Comparison of ENCODE assay signal across 8 mouse cellular contexts in the genomic region with DNA sequence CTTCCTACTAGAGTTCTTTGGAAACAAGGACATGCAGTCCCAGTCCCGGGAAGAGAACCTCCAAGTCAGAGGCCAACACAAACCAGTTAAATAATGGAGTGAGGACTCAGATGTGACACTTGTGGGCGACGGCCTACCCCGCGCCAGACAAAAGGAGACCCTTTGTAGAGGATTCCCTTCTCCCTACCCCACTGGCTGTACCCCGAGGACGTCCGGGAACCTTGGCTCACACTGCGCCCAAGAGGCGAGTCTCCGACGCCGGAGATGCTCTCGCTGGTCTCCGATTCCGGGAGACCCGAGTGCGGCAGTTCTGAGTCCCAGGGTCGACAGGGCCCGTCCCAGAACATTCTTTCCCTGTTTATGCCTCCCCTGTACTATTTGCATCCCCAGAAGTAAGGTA. TPM values are rescaled to one million over a fixed set of nuclear protein-coding genes. Genes with fewer than 3 reads are reported as not detected.
DNase-seq lines count a peak whose midpoint lies in the region; ATAC-seq and TF ChIP-seq lines count a peak whose summit lies in the region.

No protein-coding gene starts in this region.

- TF ChIP-seq POLR2A in spleen, adult 2 months (IDR thresholded peaks at IDR 0.05; ENCODE audit: low read depth, low read length), result no peak
- no peak for TF ChIP-seq POLR2A in kidney, adult 2 months (IDR thresholded peaks at IDR 0.05; ENCODE audit: low read depth, low read length)

- 1% methylated on average over 20 of the region's 20 CpGs for WGBS in spleen, adult 2 months
- under 1% methylated on average over 20 of the region's 20 CpGs for WGBS in kidney, adult 2 months
- WGBS in lung, embryonic 14.5 days, result 1% methylated on average over 20 of the region's 20 CpGs

- DNase-seq in spleen, adult 2 months (ENCODE audit: low read depth in 1 of 2, low spot score in 2 of 2), result peak in 1 of 2 experiments; percentile 22
- DNase-seq in spleen, postnatal 4 days (ENCODE audit: low spot score in 2 of 2), result no peak
- peak; percentile 45 to 53 for DNase-seq in cerebellum, postnatal 10 days
- peak; percentile 37 for DNase-seq in kidney, adult 2 months
- peak; percentile 63 for DNase-seq in lung, embryonic 14.5 days
- DNase-seq in ovary, postnatal 36 days (ENCODE audit: low spot score), result peak; percentile 37
- DNase-seq in yolk sac, embryonic 10.5 days (ENCODE audit: low spot score), result no peak

- peak overlapping the region; percentile 68 for H3K4me2 ChIP-seq in lung, embryonic 14.5 days

- H3K4me3 ChIP-seq in spleen, adult 2 months (ENCODE audit: extremely low read depth, insufficient read depth, insufficient read length), result peak overlapping the region; percentile 70
- peak overlapping the region; percentile 93 for H3K4me3 ChIP-seq in kidney, adult 2 months (ENCODE audit: insufficient read depth, low read depth, low read length)
- peak overlapping the region; percentile 53 for H3K4me3 ChIP-seq in lung, embryonic 14.5 days (ENCODE audit: low read depth, low read length)

- 0 out of 2 replicates have a peak, but pooled peaks have one; percentile 7 for ATAC-seq in granulocyte monocyte progenitor cell, adult 5-6 weeks (replicated peaks; ENCODE audit: poor library complexity, severe bottlenecking)
- peak; percentile 35 for ATAC-seq in lung, embryonic 14.5 days (ENCODE audit: insufficient read depth)

- peaks cover 12% of the 10 kb centered on the region for H3K4me1 ChIP-seq in spleen, adult 2 months (ENCODE audit: control insufficient read depth, insufficient read depth, insufficient read length)
- H3K4me1 ChIP-seq in kidney, adult 2 months (ENCODE audit: control insufficient read depth, insufficient read depth, low read length), result peaks cover 6% of the 10 kb centered on the region; the same call in 1 of the 2 replicates
- H3K4me1 ChIP-seq in lung, embryonic 14.5 days (ENCODE audit: insufficient read depth), result no peaks in the 10 kb centered on the region

- no peaks in the 10 kb centered on the region for H3K36me3 ChIP-seq in spleen, adult 2 months (ENCODE audit: control insufficient read depth, insufficient read depth, low read length)
- no peaks in the 10 kb centered on the region for H3K36me3 ChIP-seq in kidney, adult 2 months (ENCODE audit: control insufficient read depth, insufficient read depth, low read length)
- H3K36me3 ChIP-seq in lung, embryonic 14.5 days (ENCODE audit: insufficient read depth), result no peaks in the 10 kb centered on the region

- TF ChIP-seq CTCF in spleen, adult 2 months (IDR thresholded peaks at IDR 0.05; ENCODE audit: extremely low read depth, insufficient read depth, insufficient read length, insufficient replicate concordance), result no peak
- no peak for TF ChIP-seq CTCF in kidney, adult 2 months (conservative IDR thresholded peaks at IDR 0.05; ENCODE audit: insufficient read depth, insufficient read length, low read depth, low read length)
- no peak for TF ChIP-seq CTCF in lung, embryonic 14.5 days (IDR thresholded peaks at IDR 0.05; ENCODE audit: low read depth)

- peak overlapping the region; percentile 79 for H3K27ac ChIP-seq in spleen, adult 2 months (ENCODE audit: insufficient read depth, low read length)
- H3K27ac ChIP-seq in kidney, adult 2 months (ENCODE audit: insufficient read depth, low read depth, low read length), result peak overlapping the region; percentile 82
- peak overlapping the region; percentile 73 for H3K27ac ChIP-seq in lung, embryonic 14.5 days (ENCODE audit: low read depth)

- H3K27me3 ChIP-seq in spleen, adult 2 months (ENCODE audit: control insufficient read depth, insufficient read depth, low read length), result no peaks in the 10 kb centered on the region
- no peaks in the 10 kb centered on the region for H3K27me3 ChIP-seq in kidney, adult 2 months (replicated peaks; ENCODE audit: control insufficient read depth, insufficient read depth, low read length)
- no peaks in the 10 kb centered on the region for H3K27me3 ChIP-seq in lung, embryonic 14.5 days (ENCODE audit: insufficient read depth, low read length)

- no peaks in the 10 kb centered on the region for H3K9me3 ChIP-seq in lung, embryonic 14.5 days (ENCODE audit: low read depth, low read length)

- peak overlapping the region; percentile 60 for H3K9ac ChIP-seq in lung, embryonic 14.5 days

RNA-seq across cellular contexts. Expression of gene Abca1, which starts 0.5 kb away (rescaled TPM):
- 6.8 and 7.6 TPM in 2 replicates for polyA plus RNA-seq in spleen, adult 2 months (2012; rRNA removed)
- 0.49 and 2.6 TPM in 2 replicates for total RNA-seq in granulocyte monocyte progenitor cell, adult 5-6 weeks (2014; fragmentation: Nextera tagmentation)
- 2.2 and 3.8 TPM in 2 replicates for total RNA-seq in granulocyte monocyte progenitor cell, adult 5-6 weeks (2017)
- polyA plus RNA-seq in kidney, adult 2 months (2012; rRNA removed), result 8.9 and 9.3 TPM in 2 replicates
- polyA plus RNA-seq in lung, embryonic 14.5 days (2014; fragmentation: Nextera tagmentation; extraction: Ambion mirVana), result 13.6 and 14.3 TPM in 2 replicates

Comparison
In these comparisons a context has a peak if more than half of its experiments do, and no peak if none do; other contexts are left out.
1. DNase-seq: peak in cerebellum, postnatal 10 days (2 of 2), kidney, adult 2 months (single experiment), lung, embryonic 14.5 days (single experiment) and ovary, postnatal 36 days (single experiment); none in spleen, postnatal 4 days (0 of 2) and yolk sac, embryonic 10.5 days (single experiment).
2. Peak in every context shown above with its lines, with median percentiles within 50 percentile points of each other: H3K27ac ChIP-seq and H3K4me3 ChIP-seq.